Mouse (Mus musculus) small intestine, adult 2 months (tissue): ENCODE data around the gene Olfr559.

Experiments used
- CTCF ChIP-seq: fragments of 200-500 bp; IDR thresholded peaks from 2 replicates; pipeline ENCODE4 v1.5.1; 2012; ENCODE audit warnings: low read depth, mild to moderate bottlenecking, control low read depth, inconsistent platforms, low read length, moderate library complexity, mixed read lengths; ENCODE audit not compliant: insufficient replicate concordance, insufficient read length; ENCODE audit errors: extremely low read depth
- POLR2A ChIP-seq: fragments of 200-500 bp; IDR thresholded peaks from 2 replicates; pipeline ENCODE4 v1.6.1; 2012; ENCODE audit warnings: low read depth, mild to moderate bottlenecking, control low read depth, inconsistent platforms, low read length, moderate library complexity

GRCm38 (mm10) chr7:102681916-102682315, 45.4 kb downstream of the Olfr559 start:
- TF ChIP-seq CTCF (no peak), POLR2A (no peak)
